Mouse (Mus musculus): ENCODE data around the gene Cyb5d1. TPM values are rescaled to one million over a fixed set of nuclear protein-coding genes. Genes with fewer than 3 reads are reported as not detected.
"Not testable (repeated sequence)": the region's sequence is repeated elsewhere in the genome, so short reads cannot be mapped to it uniquely, and the experiment has no call there.

The Cyb5d1 gene
- polyA plus RNA-seq, 1 experiment = 23.0 TPM

GRCm38 (mm10) chr11:69396772-69397171 is 1.3 kb upstream of the Cyb5d1 start:
- Histone ChIP-seq H3K27me3 (ENCODE audit: control insufficient read depth, insufficient read depth, insufficient read length) (no peaks in the 10 kb centered on the region), H3K79me2 (ENCODE audit: control insufficient read depth, insufficient read depth) (peaks cover 15% of the 10 kb centered on the region), H3K4me2 (ENCODE audit: low read depth) (peak overlapping the region; percentile 95), H3K36me3 (ENCODE audit: control insufficient read depth, insufficient read depth) (peaks cover 26% of the 10 kb centered on the region), H3K4me3 (peak overlapping the region; percentile 81), H3ac (ENCODE audit: control insufficient read depth, insufficient read length) (no peak overlapping the region)
- no peak for TF ChIP-seq MYOD1 (IDR thresholded peaks at IDR 0.05; ENCODE audit: control insufficient read depth in 1 of 3, insufficient read length in 2 of 3, low read depth in 2 of 3)
- no peak for TF ChIP-seq CEBPB (IDR thresholded peaks at IDR 0.05; ENCODE audit: insufficient read depth, poor library complexity, severe bottlenecking)
- no peak for TF ChIP-seq TCF3 (IDR thresholded peaks at IDR 0.05; ENCODE audit: insufficient read length, low read depth)
- TF ChIP-seq TCF12 (IDR thresholded peaks at IDR 0.05; ENCODE audit: insufficient read depth, poor library complexity, severe bottlenecking) = no peak
- peak; percentile 34 for TF ChIP-seq POLR2AphosphoS2 (IDR thresholded peaks at IDR 0.05; ENCODE audit: insufficient read length, low read depth)
- no peak for TF ChIP-seq MYOG (IDR thresholded peaks at IDR 0.05; ENCODE audit: control insufficient read depth in 1 of 3, insufficient read depth in 1 of 3, insufficient read length in 2 of 3, low read depth in 2 of 3)

- peaks cover 15% of the 10 kb centered on the region for H3K79me2 ChIP-seq (ENCODE audit: control insufficient read depth, insufficient read depth)
- TF ChIP-seq POLR2AphosphoS2 (IDR thresholded peaks at IDR 0.05; ENCODE audit: insufficient read length, low read depth) = peak; percentile 97
- TF ChIP-seq CEBPB (IDR thresholded peaks at IDR 0.05; ENCODE audit: insufficient read depth, poor library complexity, severe bottlenecking) = no peak
- no peak for TF ChIP-seq E2F4 (IDR thresholded peaks at IDR 0.05; ENCODE audit: insufficient read depth)
- TF ChIP-seq TCF3 (IDR thresholded peaks at IDR 0.05; ENCODE audit: insufficient read length, low read depth) = no peak
- peak; percentile 77 for TF ChIP-seq POLR2A (IDR thresholded peaks at IDR 0.05; ENCODE audit: insufficient read length, low read depth)
- no peak for TF ChIP-seq MAX (IDR thresholded peaks at IDR 0.05; ENCODE audit: low read depth)
- no peak for TF ChIP-seq REST (IDR thresholded peaks at IDR 0.05; ENCODE audit: insufficient read depth, insufficient read length)
- no peak for TF ChIP-seq TCF12 (IDR thresholded peaks at IDR 0.05; ENCODE audit: insufficient read depth, poor library complexity, severe bottlenecking)
- peak in 1 of 3 experiments; percentile 16 for TF ChIP-seq MYOD1 (IDR thresholded peaks at IDR 0.05; ENCODE audit: control insufficient read depth in 1 of 3, insufficient read length in 2 of 3, low read depth in 2 of 3)
- no peak for TF ChIP-seq USF1 (IDR thresholded peaks at IDR 0.05; ENCODE audit: low read depth)
- TF ChIP-seq MYOG (IDR thresholded peaks at IDR 0.05; ENCODE audit: control insufficient read depth in 1 of 3, insufficient read depth in 1 of 3, insufficient read length in 2 of 3, low read depth in 2 of 3) = peak in 1 of 3 experiments; percentile 9
- TF ChIP-seq SRF (IDR thresholded peaks at IDR 0.05; ENCODE audit: control insufficient read depth, insufficient read length, low read depth) = no peak
- no peaks in the 10 kb centered on the region for H3K27me3 ChIP-seq (ENCODE audit: control insufficient read depth, insufficient read depth, insufficient read length)
These were observed 373 bp upstream of the Cyb5d1 start for GRCm38 (mm10) chr11:69395634-69396373.

DNA sequence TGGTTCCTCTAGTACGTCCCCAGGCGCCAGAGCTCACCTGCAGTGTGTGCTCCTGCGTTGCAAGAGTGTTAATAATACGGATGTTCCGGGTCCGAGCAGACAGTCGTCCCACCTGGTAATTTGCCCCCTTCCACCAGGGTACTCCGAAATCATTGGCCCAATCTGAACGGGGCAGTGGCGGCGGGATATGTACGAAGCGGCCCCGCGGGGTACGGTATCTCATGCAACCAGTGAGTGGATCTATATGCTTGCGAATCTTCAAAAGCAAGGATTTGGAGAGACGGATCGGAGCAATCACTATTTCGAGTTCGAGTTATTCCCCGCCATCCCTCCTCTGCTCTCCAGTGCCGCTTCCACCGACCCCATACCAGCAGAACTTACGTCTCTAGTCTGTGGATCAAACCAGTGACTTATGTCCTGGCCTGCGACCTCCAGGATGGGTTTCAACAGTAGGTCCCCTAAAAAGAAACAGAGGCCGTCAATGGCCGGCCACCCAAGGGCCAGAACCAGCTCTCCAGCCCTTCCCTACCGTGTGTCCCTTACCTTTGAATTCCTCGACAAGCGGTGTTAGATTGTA is 752 bp downstream of the Cyb5d1 start:
- H3K27me3 ChIP-seq (ENCODE audit: control insufficient read depth, insufficient read depth, insufficient read length); H3K36me3 ChIP-seq (ENCODE audit: control insufficient read depth, insufficient read depth): not testable (repeated sequence)
- peak overlapping the region; percentile 81 for H3K4me3 ChIP-seq
- H3K4me2 ChIP-seq (ENCODE audit: low read depth) = peak overlapping the region; percentile 76
- peaks cover 15% of the 10 kb centered on the region for H3K79me2 ChIP-seq (ENCODE audit: control insufficient read depth, insufficient read depth)
- H3ac ChIP-seq (ENCODE audit: control insufficient read depth, insufficient read length) = peak overlapping the region; percentile 85

More at GRCm38 (mm10) chr11:69395634-69396373, 373 bp upstream of the Cyb5d1 start:
- Histone ChIP-seq H3K36me3 (ENCODE audit: control insufficient read depth, insufficient read depth) (peaks cover 17% of the 10 kb centered on the region), H3K4me2 (ENCODE audit: low read depth) (peak overlapping the region; percentile 95), H3K4me3 (peak overlapping the region; percentile 81), H3ac (ENCODE audit: control insufficient read depth, insufficient read length) (peak overlapping the region; percentile 85)

- TF ChIP-seq MYOG (IDR thresholded peaks at IDR 0.05; ENCODE audit: control insufficient read depth in 1 of 3, insufficient read depth in 1 of 3, insufficient read length in 2 of 3, low read depth in 2 of 3) = no peak
- no peak for TF ChIP-seq CEBPB (IDR thresholded peaks at IDR 0.05; ENCODE audit: insufficient read depth, poor library complexity, severe bottlenecking)
- no peak for TF ChIP-seq POLR2A (IDR thresholded peaks at IDR 0.05; ENCODE audit: insufficient read length, low read depth)
- no peak for TF ChIP-seq POLR2AphosphoS2 (IDR thresholded peaks at IDR 0.05; ENCODE audit: insufficient read length, low read depth)
- no peak for TF ChIP-seq REST (IDR thresholded peaks at IDR 0.05; ENCODE audit: insufficient read depth, insufficient read length)
- TF ChIP-seq MYOD1 (IDR thresholded peaks at IDR 0.05; ENCODE audit: control insufficient read depth in 1 of 3, insufficient read length in 2 of 3, low read depth in 2 of 3) = no peak
- no peak for TF ChIP-seq SRF (IDR thresholded peaks at IDR 0.05; ENCODE audit: control insufficient read depth, insufficient read length, low read depth)
- TF ChIP-seq MAX (IDR thresholded peaks at IDR 0.05; ENCODE audit: low read depth) = no peak
- no peak for TF ChIP-seq TCF3 (IDR thresholded peaks at IDR 0.05; ENCODE audit: insufficient read length, low read depth)
- TF ChIP-seq E2F4 (IDR thresholded peaks at IDR 0.05; ENCODE audit: insufficient read depth) = no peak
- TF ChIP-seq USF1 (IDR thresholded peaks at IDR 0.05; ENCODE audit: low read depth) = no peak
- no peak for TF ChIP-seq TCF12 (IDR thresholded peaks at IDR 0.05; ENCODE audit: insufficient read depth, poor library complexity, severe bottlenecking)
- Histone ChIP-seq H3ac (ENCODE audit: control insufficient read depth, insufficient read length) (no peak overlapping the region), H3K4me3 (no peak overlapping the region), H3K36me3 (ENCODE audit: control insufficient read depth, insufficient read depth) (no peaks in the 10 kb centered on the region), H3K4me2 (ENCODE audit: low read depth) (peak overlapping the region; percentile 42), H3K79me2 (ENCODE audit: control insufficient read depth, insufficient read depth) (peaks cover 15% of the 10 kb centered on the region), H3K27me3 (ENCODE audit: control insufficient read depth, insufficient read depth, insufficient read length) (no peaks in the 10 kb centered on the region)
These were observed 4.9 kb downstream of the Cyb5d1 start for GRCm38 (mm10) chr11:69390400-69391034.

All from myocyte (in vitro differentiated cells).